Mouse (Mus musculus) urinary bladder, postnatal 14 days (tissue): ENCODE measurements around the gene Ugt2a2.
"Not testable (repeated sequence)": the region's sequence is repeated elsewhere in the genome, so short reads cannot be mapped to it uniquely, and the experiment has no call there.

Experiments
- DNase-seq: peaks from one replicate; pipeline ENCODE4 v3.0.0; 2021; ENCODE audit warnings: low spot score

The Ugt2a2 gene

GRCm38 (mm10) chr5:87482160-87482559 is at the start of gene Ugt2a2:
Gene Ugt2a2 (minus strand): TSS chr5:87482260.
- no peak for DNase-seq

- not testable (repeated sequence) for DNase-seq
Observed at GRCm38 (mm10) chr5:87523561-87523960, 41.5 kb upstream of the Ugt2a2 start.

DNA sequence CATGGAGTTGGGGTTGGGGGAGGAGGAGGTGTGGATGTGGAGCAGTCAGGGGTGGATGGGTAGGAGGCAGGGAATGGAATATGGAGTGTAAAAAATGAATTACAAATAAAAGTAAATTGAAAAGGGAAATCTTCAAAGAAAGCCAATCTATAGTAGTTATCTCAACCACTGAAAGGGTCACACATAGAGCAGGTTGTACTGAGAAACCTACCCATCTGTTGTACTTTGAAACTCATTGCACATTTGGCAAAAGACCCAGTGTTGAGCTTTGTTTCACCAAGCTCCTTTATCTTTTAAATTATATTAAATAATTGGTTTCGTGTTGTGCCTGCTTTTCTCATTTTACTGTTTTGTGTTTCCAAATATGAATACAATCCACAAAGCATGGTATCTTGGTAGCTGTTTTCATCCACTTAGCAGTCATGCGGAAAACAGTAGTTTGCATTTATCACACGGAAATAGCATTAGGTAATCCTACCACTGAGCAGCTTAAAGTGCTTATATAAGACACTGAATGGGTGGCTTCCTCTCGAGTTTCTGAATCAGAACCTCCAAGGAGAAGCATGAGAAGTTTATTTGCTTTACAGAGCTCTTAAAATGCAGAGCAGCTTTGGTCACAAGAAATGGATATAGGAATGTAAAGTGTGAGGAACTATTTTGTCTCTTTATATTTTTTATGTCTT is 23.9 kb upstream of the Ugt2a2 start:
- no peak for DNase-seq

DNA sequence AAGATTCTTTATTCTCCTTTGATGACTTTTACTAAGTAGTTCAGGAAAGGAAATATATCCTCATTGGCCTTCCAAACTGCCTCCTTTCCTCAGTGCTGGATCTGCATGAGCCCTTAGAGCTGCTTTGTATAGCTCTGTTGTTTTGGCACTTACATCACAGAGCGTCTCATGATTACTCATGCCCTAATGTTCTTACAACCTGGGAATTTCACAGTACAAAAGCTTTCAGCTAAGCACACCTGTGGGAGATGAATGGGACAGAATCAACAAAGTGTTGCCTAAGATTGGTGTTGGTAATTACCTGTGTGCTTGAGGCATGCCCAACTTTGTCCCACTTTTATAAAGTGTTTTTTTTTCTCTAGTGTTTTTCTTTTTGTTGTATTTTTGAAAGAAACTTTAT is 20.6 kb upstream of the Ugt2a2 start:
- DNase-seq, result no peak

- DNase-seq, result no peak
Observed at GRCm38 (mm10) chr5:87499341-87499740, 17.3 kb upstream of the Ugt2a2 start.

DNA sequence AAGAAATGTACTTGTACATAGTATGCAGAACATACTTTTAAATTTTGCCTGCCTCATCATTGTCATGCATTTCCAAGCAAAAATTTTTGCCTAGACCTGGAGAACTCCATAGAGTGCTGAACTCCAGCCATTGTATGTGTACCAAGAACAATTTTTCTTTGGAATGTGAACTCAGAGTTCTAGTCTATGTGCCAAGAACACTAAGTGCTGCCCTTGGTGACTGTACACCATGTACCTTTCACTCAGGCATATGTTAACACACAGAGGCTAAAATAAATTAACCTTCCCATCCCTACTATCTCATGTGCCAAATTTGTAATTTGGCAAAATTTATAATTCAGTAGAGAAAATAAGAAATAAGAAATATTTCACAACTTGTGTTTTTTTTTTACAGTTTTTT is 16.9 kb upstream of the Ugt2a2 start:
- DNase-seq, result no peak

GRCm38 (mm10) chr5:87490771-87491170 is 8.7 kb upstream of the Ugt2a2 start, which contains the start of gene Ugt2a1:
Gene Ugt2a1 (minus strand): TSS chr5:87490871.
- DNase-seq, result no peak

GRCm38 (mm10) chr5:87486706-87487105 is 4.6 kb upstream of the Ugt2a2 start, which contains the start of gene Gm43638:
Gene Gm43638 (minus strand): TSS chr5:87486806.
- DNase-seq, result not testable (repeated sequence)

- no peak for DNase-seq
Observed at GRCm38 (mm10) chr5:87458810-87459209, 23.2 kb downstream of the Ugt2a2 start.

- no peak for DNase-seq
Observed at GRCm38 (mm10) chr5:87457701-87458100, 24.4 kb downstream of the Ugt2a2 start.

GRCm38 (mm10) chr5:87456216-87456850 is 25.7 kb downstream of the Ugt2a2 start:
- no peak for DNase-seq

DNA sequence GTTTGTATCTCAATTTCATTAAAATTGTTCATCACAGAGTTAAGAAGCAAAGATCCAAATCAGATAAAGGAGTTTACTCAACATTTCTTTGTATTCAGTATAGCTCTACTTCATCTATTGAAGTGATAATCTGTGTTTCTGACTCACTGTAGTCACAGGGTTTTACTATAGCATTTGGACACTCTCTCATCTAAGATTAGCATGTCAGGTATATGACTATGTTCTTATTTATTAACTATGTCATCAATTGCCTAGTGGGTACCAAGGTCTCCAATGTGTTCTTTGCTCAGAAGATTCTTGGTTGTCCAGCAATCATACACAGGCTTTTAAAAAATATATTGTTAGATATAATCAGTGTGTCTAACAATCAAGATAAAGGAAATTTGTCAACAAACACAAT is 26.5 kb downstream of the Ugt2a2 start:
- DNase-seq, result no peak

DNA sequence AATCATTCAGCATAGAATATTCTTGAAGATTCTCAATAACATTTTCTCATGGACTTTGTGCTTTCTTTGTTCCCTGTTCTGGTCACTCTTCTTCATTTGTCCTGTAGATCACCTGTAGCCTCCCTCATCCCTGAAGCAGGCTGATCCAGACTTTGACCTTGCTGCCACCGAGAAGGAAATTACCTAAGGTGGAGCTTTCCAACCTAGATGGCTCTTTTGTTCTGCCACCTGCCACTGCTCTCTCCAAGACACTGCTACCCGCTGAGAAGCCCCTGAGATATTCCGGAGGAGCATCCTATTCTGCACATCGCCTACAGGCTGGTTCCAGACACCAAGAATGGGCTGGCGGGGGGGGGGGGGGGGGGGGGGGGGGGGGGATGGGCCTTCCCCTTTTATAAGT is 29.5 kb downstream of the Ugt2a2 start:
- DNase-seq, result not testable (repeated sequence)

GRCm38 (mm10) chr5:87436264-87436663 is 45.8 kb downstream of the Ugt2a2 start:
- no peak for DNase-seq

GRCm38 (mm10) chr5:87425676-87426075 is 56.4 kb downstream of the Ugt2a2 start:
- no peak for DNase-seq

DNA sequence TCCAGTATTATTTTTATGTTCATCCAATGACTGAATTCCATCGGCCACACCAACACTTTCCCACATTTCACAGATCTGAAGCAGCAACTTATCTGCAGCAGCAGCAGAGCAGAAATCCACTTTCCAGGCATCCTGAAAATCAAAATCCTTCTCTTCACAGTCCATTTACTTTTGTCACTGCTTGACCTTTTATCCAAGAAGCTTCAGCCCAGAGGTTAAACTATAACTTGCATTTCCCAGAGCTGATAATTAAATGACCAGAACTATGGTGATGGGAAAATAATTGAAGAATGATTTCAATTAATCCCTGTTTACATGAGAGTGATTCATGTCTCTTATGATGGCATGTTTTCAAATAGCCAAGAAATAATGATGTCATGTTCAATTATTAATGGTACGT is 58.0 kb downstream of the Ugt2a2 start, which contains the start of gene Ugt2b38:
Gene Ugt2b38, minus strand, starts transcription at position 163 of the 400 bp plus-strand sequence.
- DNase-seq, result not testable (repeated sequence)
